Mouse (Mus musculus) brain, embryonic 14.5 days (tissue): ENCODE data around the gene Clca1.

Experiments used
- CTCF ChIP-seq: fragments of 200-500 bp; IDR thresholded peaks from 2 replicates; pipeline ENCODE4 v1.5.1; 2012; ENCODE audit warnings: inconsistent platforms, mild to moderate bottlenecking, moderate library complexity, borderline replicate concordance; ENCODE audit not compliant: insufficient read depth, insufficient read length; ENCODE audit errors: extremely low read depth
- POLR2A ChIP-seq: fragments of 200-500 bp; IDR thresholded peaks from 2 replicates; pipeline ENCODE4 v1.6.1; 2012; ENCODE audit warnings: mild to moderate bottlenecking, inconsistent platforms, borderline replicate concordance; ENCODE audit not compliant: poor library complexity, insufficient read depth, insufficient read length, severe bottlenecking; ENCODE audit errors: extremely low read depth

GRCm38 (mm10) chr3:145080904-145081303 lies 48.3 kb upstream of the Clca1 start:
- no peak for TF ChIP-seq POLR2A
- no peak for TF ChIP-seq CTCF
